Mouse (Mus musculus): Measurements from ENCODE around the gene Nacad.

GRCm38 (mm10) chr11:6602662-6603061 is 3.2 kb downstream of the Nacad start:
- TF ChIP-seq TAL1 (IDR thresholded peaks at IDR 0.05; ENCODE audit: low read length) (no peak), GATA1 (IDR thresholded peaks at IDR 0.05; ENCODE audit: low read length) (no peak)
